Mouse (Mus musculus) layer of hippocampus, adult 8-10 months (tissue): Measurements from ENCODE around the gene Odf3l2. TPM values are rescaled to one million over a fixed set of nuclear protein-coding genes. Genes with fewer than 3 reads are reported as not detected.

ENCODE experiments used
- total RNA-seq, 4 experiments: library from RNA; stranded (reverse); gene quantifications; 2 replicates each; pipeline ENCODE4 v1.2.4; 2022

Gene Odf3l2
- total RNA-seq, 4 experiments from 2014 or later: 0.27 to 0.60 (median 0.39) TPM; not detected in 1

Other genes starting within 250 kb of the Odf3l2 start
- not detected for gene Vmn2r83, start 177.0 kb downstream of the Odf3l2 start, total RNA-seq
- gene Plpp2, start 111.9 kb downstream of the Odf3l2 start, total RNA-seq: 1 to 10 TPM; 5.6 to 9.3 (median 6.9) TPM
- gene Mier2, start 90.5 kb downstream of the Odf3l2 start, total RNA-seq: 10 to 100 TPM; 51.2 to 72.3 (median 53.0) TPM
- gene Theg, start 58.4 kb downstream of the Odf3l2 start, total RNA-seq: under 1 TPM in 1 of 4 experiments, not detected in 3; 0.61 TPM
- 10 to 100 TPM; 13.4 to 17.6 (median 15.5) TPM for gene C2cd4c, start 31.7 kb downstream of the Odf3l2 start, total RNA-seq
- gene Shc2, start 7.8 kb downstream of the Odf3l2 start, total RNA-seq: 10 to 100 TPM; 41.1 to 51.9 (median 45.4) TPM
- not detected for gene Madcam1, start 18.8 kb upstream of the Odf3l2 start, total RNA-seq
- 10 to 100 TPM; 48.4 to 72.6 (median 64.3) TPM for gene Tpgs1, start 23.6 kb upstream of the Odf3l2 start, total RNA-seq
- gene Cdc34, start 36.5 kb upstream of the Odf3l2 start, total RNA-seq: 10 to 100 TPM; 57.9 to 67.0 (median 66.1) TPM
- 1 to 10 TPM; 2.3 to 3.5 (median 3.3) TPM for gene Gzmm, start 43.3 kb upstream of the Odf3l2 start, total RNA-seq
- gene Bsg, start 58.8 kb upstream of the Odf3l2 start, total RNA-seq: 100 to 1,000 TPM; 515 to 593 (median 535) TPM
- 100 to 1,000 TPM; 120 to 128 (median 121) TPM for gene Hcn2, start 70.9 kb upstream of the Odf3l2 start, total RNA-seq
- gene Polrmt, start 100.8 kb upstream of the Odf3l2 start, total RNA-seq: 10 to 100 TPM; 44.5 to 58.2 (median 51.3) TPM
- 1 to 10 TPM; 1.7 to 4.6 (median 2.4) TPM for gene Fgf22, start 109.3 kb upstream of the Odf3l2 start, total RNA-seq
- 10 to 100 TPM; 72.4 to 82.9 (median 75.8) TPM for gene Rnf126, start 121.2 kb upstream of the Odf3l2 start, total RNA-seq
- gene Fstl3, start 131.5 kb upstream of the Odf3l2 start, total RNA-seq: 1 to 10 TPM; 2.2 to 2.9 (median 2.4) TPM
- gene Prss57, start 145.2 kb upstream of the Odf3l2 start, total RNA-seq: under 1 TPM in 3 of 4 experiments, not detected in 1; 0.43 to 0.83 (median 0.50) TPM
- gene Palm, start 147.8 kb upstream of the Odf3l2 start, total RNA-seq: 100 to 1,000 TPM; 244 to 264 (median 260) TPM
- 1 to 10 TPM in 2 of 4 experiments, not detected in 2; 1.6 to 1.9 TPM for gene Misp, start 175.3 kb upstream of the Odf3l2 start, total RNA-seq
- 10 to 100 TPM; 67.7 to 76.4 (median 73.7) TPM for gene Ptbp1, start 208.7 kb upstream of the Odf3l2 start, total RNA-seq
- 1 to 10 TPM; 1.2 to 2.3 (median 1.5) TPM for gene Prtn3, start 228.7 kb upstream of the Odf3l2 start, total RNA-seq
- gene Plppr3, start 228.9 kb upstream of the Odf3l2 start, total RNA-seq: 10 to 100 TPM; 34.6 to 41.0 (median 38.0) TPM
- not detected for gene Elane, start 240.5 kb upstream of the Odf3l2 start, total RNA-seq
- under 1 TPM in 1 of 4 experiments, not detected in 3; 0.39 TPM for gene Cfd, start 245.1 kb upstream of the Odf3l2 start, total RNA-seq